Mouse (Mus musculus): ENCODE measurements around the gene Tspoap1.

The Tspoap1 gene

GRCm38 (mm10) chr11:87759609-87760005, 734 bp upstream of the Tspoap1 start:
- no peak for DNase-seq (ENCODE audit: low spot score)

GRCm38 (mm10) chr11:87761181-87761721, 910 bp downstream of the Tspoap1 start:
- no peak for DNase-seq (ENCODE audit: low spot score)

GRCm38 (mm10) chr11:87761806-87762701, 1.7 kb downstream of the Tspoap1 start:
- DNase-seq (ENCODE audit: low spot score): no peak

GRCm38 (mm10) chr11:87762702-87763385, 2.5 kb downstream of the Tspoap1 start:
- DNase-seq (ENCODE audit: low spot score): no peak

GRCm38 (mm10) chr11:87763511-87763987, 3.2 kb downstream of the Tspoap1 start:
- DNase-seq (ENCODE audit: low spot score): no peak

GRCm38 (mm10) chr11:87763988-87764876, 3.9 kb downstream of the Tspoap1 start:
- DNase-seq (ENCODE audit: low spot score): no peak

- no peak for DNase-seq (ENCODE audit: low spot score)
These were observed 8.4 kb downstream of the Tspoap1 start for GRCm38 (mm10) chr11:87768745-87769144.

- DNase-seq (ENCODE audit: low spot score): peak; percentile 69
These were observed 10.6 kb downstream of the Tspoap1 start for GRCm38 (mm10) chr11:87770989-87771388.

- DNase-seq (ENCODE audit: low spot score): no peak
These were observed 12.0 kb downstream of the Tspoap1 start for GRCm38 (mm10) chr11:87772354-87772753.

- peak; percentile 60 for DNase-seq (ENCODE audit: low spot score)
These were observed 17.9 kb downstream of the Tspoap1 start for GRCm38 (mm10) chr11:87778100-87778765.

GRCm38 (mm10) chr11:87778915-87779314, 18.6 kb downstream of the Tspoap1 start:
- DNase-seq (ENCODE audit: low spot score): no peak

- no peak for DNase-seq (ENCODE audit: low spot score)
These were observed 19.1 kb downstream of the Tspoap1 start for GRCm38 (mm10) chr11:87779392-87779791.

- no peak for DNase-seq (ENCODE audit: low spot score)
These were observed 19.8 kb downstream of the Tspoap1 start for GRCm38 (mm10) chr11:87780130-87780529.

GRCm38 (mm10) chr11:87790088-87790487, 29.7 kb downstream of the Tspoap1 start:
- DNase-seq (ENCODE audit: low spot score): no peak

- no peak for DNase-seq (ENCODE audit: low spot score)
These were observed 33.1 kb downstream of the Tspoap1 start, which contains the start of gene Mpo for GRCm38 (mm10) chr11:87793460-87793859. TSS of gene Mpo (plus strand) at chr11:87793581.

- DNase-seq (ENCODE audit: low spot score): no peak
These were observed 41.5 kb downstream of the Tspoap1 start for GRCm38 (mm10) chr11:87801711-87802275.

GRCm38 (mm10) chr11:87802621-87803020, 42.3 kb downstream of the Tspoap1 start:
- no peak for DNase-seq (ENCODE audit: low spot score)

- no peak for DNase-seq (ENCODE audit: low spot score)
These were observed 45.1 kb downstream of the Tspoap1 start for GRCm38 (mm10) chr11:87805448-87805847.

- DNase-seq (ENCODE audit: low spot score): no peak
These were observed 47.1 kb downstream of the Tspoap1 start for GRCm38 (mm10) chr11:87807433-87807832.

GRCm38 (mm10) chr11:87808236-87808635, 47.9 kb downstream of the Tspoap1 start:
- DNase-seq (ENCODE audit: low spot score): no peak

- DNase-seq (ENCODE audit: low spot score): no peak
These were observed 51.1 kb downstream of the Tspoap1 start for GRCm38 (mm10) chr11:87811396-87811795.
